9 mouse cellular contexts compared by ENCODE assay signal in genomic region chr17:27502288-27502687, GRCm38 (mm10). TPM values are rescaled to one million over a fixed set of nuclear protein-coding genes. Genes with fewer than 3 reads are reported as not detected.
DNase-seq lines count a peak whose midpoint lies in the region; ATAC-seq and TF ChIP-seq lines count a peak whose summit lies in the region.
"Had no signal": no experiment of that assay in that cellular context is flagged by ENCODE, and none has a peak within 500 bp of the region (broad histone marks: within the 10 kb centered on the region; RNA-seq: fewer than 3 reads in every experiment).

No protein-coding gene starts in this region.

- TF ChIP-seq EP300 in stomach, postnatal 0 days (optimal IDR thresholded peaks at IDR 0.05), result no peak

- 19% methylated on average over 14 of the region's 14 CpGs for WGBS in midbrain, embryonic 10.5 days
- 26% methylated on average over 14 of the region's 14 CpGs for WGBS in midbrain, postnatal 0 days
- 21% methylated on average over 14 of the region's 14 CpGs for WGBS in forebrain, embryonic 11.5 days
- 21% methylated on average over 14 of the region's 14 CpGs for WGBS in limb, embryonic 10.5 days
- WGBS in stomach, postnatal 0 days, result 25% methylated on average over 14 of the region's 14 CpGs

- H3K4me1 ChIP-seq in midbrain, embryonic 10.5 days, result peaks cover 94% of the 10 kb centered on the region
- H3K4me1 ChIP-seq in midbrain, postnatal 0 days (ENCODE audit: insufficient read depth, low read length), result peaks cover 13% of the 10 kb centered on the region
- peaks cover 25% of the 10 kb centered on the region for H3K4me1 ChIP-seq in forebrain, embryonic 11.5 days (replicated peaks; ENCODE audit: control insufficient read depth, insufficient read depth, low read length)
- peaks cover 65% of the 10 kb centered on the region for H3K4me1 ChIP-seq in limb, embryonic 10.5 days
- no peaks in the 10 kb centered on the region for H3K4me1 ChIP-seq in stomach, postnatal 0 days (replicated peaks; ENCODE audit: control insufficient read depth, insufficient read depth)

- H3K27ac ChIP-seq in midbrain, embryonic 10.5 days (replicated peaks), result peak overlapping the region; percentile 95
- no peak overlapping the region for H3K27ac ChIP-seq in midbrain, postnatal 0 days (ENCODE audit: low read depth, low read length)
- H3K27ac ChIP-seq in forebrain, embryonic 11.5 days (ENCODE audit: low read depth, low read length), result peak overlapping the region; percentile 84
- H3K27ac ChIP-seq in limb, embryonic 10.5 days, result peak overlapping the region; percentile 68; the same call in 1 of the 2 replicates
- H3K27ac ChIP-seq in stomach, postnatal 0 days (replicated peaks), result no peak overlapping the region

- ATAC-seq in midbrain, postnatal 0 days (ENCODE audit: low FRiP score), result no peak
- ATAC-seq in forebrain, embryonic 11.5 days (replicated peaks; ENCODE audit: low FRiP score), result no peak
- no peak for ATAC-seq in stomach, postnatal 0 days (ENCODE audit: low FRiP score, low TSS enrichment)
- ATAC-seq: Patski had no signal

- no peak overlapping the region for H3K9ac ChIP-seq in midbrain, postnatal 0 days (replicated peaks; ENCODE audit: low read length, poor library complexity, severe bottlenecking)
- H3K9ac ChIP-seq in forebrain, embryonic 11.5 days (ENCODE audit: low read length), result peak overlapping the region; percentile 35; the same call in 1 of the 2 replicates
- no peak overlapping the region for H3K9ac ChIP-seq in stomach, postnatal 0 days (ENCODE audit: low read length)

- H3K36me3 ChIP-seq in midbrain, embryonic 10.5 days, result no peaks in the 10 kb centered on the region
- no peaks in the 10 kb centered on the region for H3K36me3 ChIP-seq in midbrain, postnatal 0 days (ENCODE audit: insufficient read depth, low read length)
- H3K36me3 ChIP-seq in forebrain, embryonic 11.5 days (ENCODE audit: control insufficient read depth, insufficient read depth, low read length), result no peaks in the 10 kb centered on the region
- H3K36me3 ChIP-seq in limb, embryonic 10.5 days, result no peaks in the 10 kb centered on the region
- no peaks in the 10 kb centered on the region for H3K36me3 ChIP-seq in stomach, postnatal 0 days (ENCODE audit: control insufficient read depth, insufficient read depth, low read length)

- peaks cover 36% of the 10 kb centered on the region for H3K27me3 ChIP-seq in midbrain, embryonic 10.5 days (ENCODE audit: low read depth, poor library complexity, severe bottlenecking)
- no peaks in the 10 kb centered on the region for H3K27me3 ChIP-seq in midbrain, postnatal 0 days (ENCODE audit: insufficient read depth, low read length)
- H3K27me3 ChIP-seq in forebrain, embryonic 11.5 days (ENCODE audit: control insufficient read depth, insufficient read depth, low read length), result no peaks in the 10 kb centered on the region
- H3K27me3 ChIP-seq in limb, embryonic 10.5 days (ENCODE audit: low read depth, poor library complexity, severe bottlenecking), result peaks cover 80% of the 10 kb centered on the region
- H3K27me3 ChIP-seq in stomach, postnatal 0 days (ENCODE audit: control insufficient read depth, insufficient read depth, low read length), result no peaks in the 10 kb centered on the region

- H3K4me2 ChIP-seq in midbrain, postnatal 0 days (ENCODE audit: low read depth, low read length, poor library complexity, severe bottlenecking), result no peak overlapping the region
- no peak overlapping the region for H3K4me2 ChIP-seq in forebrain, embryonic 11.5 days (ENCODE audit: low read depth, low read length, severe bottlenecking)
- peak overlapping the region; percentile 25; the same call in 1 of the 2 replicates for H3K4me2 ChIP-seq in stomach, postnatal 0 days (replicated peaks; ENCODE audit: low read depth)

- H3K4me3 ChIP-seq in midbrain, embryonic 10.5 days, result peak overlapping the region; percentile 32
- no peak overlapping the region for H3K4me3 ChIP-seq in midbrain, postnatal 0 days (ENCODE audit: low read depth, low read length)
- H3K4me3 ChIP-seq in forebrain, embryonic 11.5 days (ENCODE audit: low read depth, low read length), result no peak overlapping the region
- peak overlapping the region; percentile 5 for H3K4me3 ChIP-seq in limb, embryonic 10.5 days
- no peak overlapping the region for H3K4me3 ChIP-seq in stomach, postnatal 0 days (ENCODE audit: low read depth, low read length)

- no peak for DNase-seq in midbrain, embryonic 10.5 days (ENCODE audit: low spot score)
- DNase-seq in midbrain, postnatal 0 days (ENCODE audit: low spot score), result no peak
- no peak for DNase-seq in forebrain, embryonic 11.5 days (ENCODE audit: low spot score)
- no peak for DNase-seq in limb, embryonic 10.5 days (ENCODE audit: low spot score)
- no peak for DNase-seq in stomach, postnatal 0 days (ENCODE audit: low spot score)
- no peak for DNase-seq in adrenal gland, postnatal 10 days
- DNase-seq in adipocyte (ENCODE audit: low spot score), result no peak
- DNase-seq: right cerebral cortex, postnatal 25 days had no signal

- no peak for TF ChIP-seq CTCF in midbrain, postnatal 0 days (IDR thresholded peaks at IDR 0.05)
- no peak for TF ChIP-seq CTCF in stomach, postnatal 0 days (IDR thresholded peaks at IDR 0.05; ENCODE audit: low read depth)

- no peaks in the 10 kb centered on the region for H3K9me3 ChIP-seq in midbrain, embryonic 10.5 days (replicated peaks)
- H3K9me3 ChIP-seq in midbrain, postnatal 0 days (ENCODE audit: low read length), result no peaks in the 10 kb centered on the region
- H3K9me3 ChIP-seq in forebrain, embryonic 11.5 days (ENCODE audit: control insufficient read depth, low read length), result no peaks in the 10 kb centered on the region
- no peaks in the 10 kb centered on the region for H3K9me3 ChIP-seq in limb, embryonic 10.5 days (replicated peaks)
- no peaks in the 10 kb centered on the region for H3K9me3 ChIP-seq in stomach, postnatal 0 days (ENCODE audit: control insufficient read depth, low read length)

RNA-seq across cellular contexts. Expression of gene Grm4, which starts 18.9 kb away (rescaled TPM):
- 2.8 and 3.5 TPM in 2 replicates for polyA plus RNA-seq in midbrain, embryonic 10.5 days (2016; fragmentation: Nextera tagmentation; extraction: Ambion mirVana)
- total RNA-seq in midbrain, postnatal 0 days (2014; rRNA removed), result 37.6 and 54.0 TPM in 2 replicates
- 11.1 and 12.5 TPM in 2 replicates for polyA plus RNA-seq in midbrain, postnatal 0 days (2015; fragmentation: Nextera tagmentation; extraction: Ambion mirVana)
- polyA plus RNA-seq in forebrain, embryonic 11.5 days (2014; fragmentation: Nextera tagmentation; extraction: Ambion mirVana), result 0.99 and 1.3 TPM in 2 replicates
- polyA plus RNA-seq in limb, embryonic 10.5 days (2016; fragmentation: Nextera tagmentation; extraction: Ambion mirVana), result 0.06 and 0.35 TPM in 2 replicates
- 0.16 TPM in 2 replicates for polyA plus RNA-seq in stomach, postnatal 0 days (2015; fragmentation: Nextera tagmentation; extraction: Ambion mirVana)
- 1 to 10 TPM; 1.9 to 3.5 TPM for total RNA-seq in adrenal gland, postnatal 10 days (2021)

RNA-seq across cellular contexts. Expression of gene Hmga1, which starts 54.0 kb away (rescaled TPM):
- polyA plus RNA-seq in midbrain, embryonic 10.5 days (2016; fragmentation: Nextera tagmentation; extraction: Ambion mirVana), result 620 and 831 TPM in 2 replicates
- 135 and 138 TPM in 2 replicates for total RNA-seq in midbrain, postnatal 0 days (2014; rRNA removed)
- 144 and 154 TPM in 2 replicates for polyA plus RNA-seq in midbrain, postnatal 0 days (2015; fragmentation: Nextera tagmentation; extraction: Ambion mirVana)
- polyA plus RNA-seq in forebrain, embryonic 11.5 days (2014; fragmentation: Nextera tagmentation; extraction: Ambion mirVana), result 427 and 461 TPM in 2 replicates
- 904 and 1,218 TPM in 2 replicates for polyA plus RNA-seq in limb, embryonic 10.5 days (2016; fragmentation: Nextera tagmentation; extraction: Ambion mirVana)
- 71.1 and 78.4 TPM in 2 replicates for polyA plus RNA-seq in stomach, postnatal 0 days (2015; fragmentation: Nextera tagmentation; extraction: Ambion mirVana)
- total RNA-seq in adrenal gland, postnatal 10 days (2021), result 10 to 100 TPM; 27.0 to 29.5 TPM

Comparison
In these comparisons a context has a peak if more than half of its experiments do, and no peak if none do; other contexts are left out.
1. H3K27ac ChIP-seq: peak in midbrain, embryonic 10.5 days (single experiment), forebrain, embryonic 11.5 days (single experiment) and limb, embryonic 10.5 days (single experiment); none in midbrain, postnatal 0 days (single experiment) and stomach, postnatal 0 days (single experiment).
2. H3K4me3 ChIP-seq: peak in midbrain, embryonic 10.5 days (single experiment) and limb, embryonic 10.5 days (single experiment); none in midbrain, postnatal 0 days (single experiment), forebrain, embryonic 11.5 days (single experiment) and stomach, postnatal 0 days (single experiment).